Mouse (Mus musculus) MEL-GATA-1-ER (cell line): ENCODE results near the gene Gm3336.
A peak's percentile ranks its signal among the peaks of the same experiment; 100 is the strongest.

ENCODE experiments used
- DNase-seq: peaks from one replicate; pipeline ENCODE4 v3.0.0-alpha.2; 2012; ENCODE audit warnings: low read depth; ENCODE audit errors: extremely low read depth

The Gm3336 gene

DNA sequence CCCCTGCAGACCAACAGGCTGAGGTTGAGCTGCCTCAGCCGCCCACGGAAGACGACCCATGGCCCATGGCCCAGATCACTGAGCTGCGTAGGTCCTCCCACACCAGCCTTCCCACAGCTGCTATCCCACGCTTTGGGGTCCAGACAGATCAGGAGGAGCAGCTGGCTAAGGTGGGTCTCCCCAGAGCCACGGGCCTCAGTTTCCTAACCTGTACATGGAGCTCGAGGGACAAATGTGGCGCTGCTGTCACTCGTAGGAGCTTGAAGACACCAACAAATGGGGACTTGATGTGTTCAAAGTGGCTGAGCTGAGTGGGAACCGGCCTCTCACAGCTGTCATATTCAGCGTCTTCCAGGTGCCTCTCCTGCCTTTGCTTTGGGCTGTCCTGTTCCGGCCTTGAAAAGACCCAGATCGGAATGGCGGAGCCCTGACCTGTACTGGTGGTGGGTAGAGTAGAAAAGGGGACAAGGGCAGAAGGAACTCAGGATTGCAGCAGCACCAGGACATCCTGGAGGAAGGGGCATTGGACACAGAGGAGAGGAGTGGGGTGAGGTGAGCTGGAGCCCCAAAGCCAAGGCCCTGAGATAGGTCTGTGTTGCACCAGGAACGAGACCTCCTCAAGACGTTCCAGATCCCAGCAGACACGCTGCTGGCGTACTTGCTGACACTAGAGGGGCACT is 29.0 kb downstream of the Gm3336 start:
- DNase-seq, result no peak

DNA sequence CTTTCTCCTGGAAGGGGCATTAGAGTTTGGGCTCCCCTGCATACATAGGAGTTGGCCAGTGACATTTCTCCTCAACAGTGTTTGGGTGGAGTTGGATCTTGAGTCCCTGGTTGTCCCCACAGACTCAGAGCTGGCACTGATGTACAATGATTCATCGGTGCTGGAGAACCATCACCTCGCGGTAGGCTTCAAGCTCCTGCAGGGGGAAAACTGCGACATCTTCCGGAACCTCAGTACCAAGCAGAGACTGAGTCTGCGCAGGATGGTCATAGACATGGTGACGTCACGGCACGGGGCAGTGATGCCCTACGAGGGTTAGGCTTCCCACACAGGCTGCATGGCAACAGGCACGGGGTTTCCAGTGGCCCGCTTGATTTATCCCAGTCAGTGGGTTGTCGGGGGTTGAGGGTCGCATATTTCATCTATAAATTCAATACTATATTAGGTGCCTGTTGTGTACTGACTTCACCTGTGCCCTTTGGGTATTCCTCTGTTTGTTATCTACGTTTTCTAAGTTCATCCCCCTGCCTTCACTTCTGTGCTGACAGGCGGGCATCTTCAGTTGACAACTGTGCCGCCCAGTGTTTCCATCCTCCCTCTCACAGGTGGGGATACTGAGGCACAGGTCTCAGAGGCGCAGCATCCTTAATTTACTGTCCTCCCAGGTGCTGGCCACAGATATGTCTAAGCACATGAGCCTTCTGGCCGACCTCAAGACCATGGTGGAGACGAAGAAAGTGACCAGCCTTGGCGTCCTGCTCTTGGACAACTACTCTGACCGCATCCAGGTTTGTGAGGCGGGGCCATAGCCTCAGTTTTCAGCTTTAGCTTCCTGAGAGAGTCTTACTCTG is 30.1 kb downstream of the Gm3336 start:
- DNase-seq, result no peak

DNA sequence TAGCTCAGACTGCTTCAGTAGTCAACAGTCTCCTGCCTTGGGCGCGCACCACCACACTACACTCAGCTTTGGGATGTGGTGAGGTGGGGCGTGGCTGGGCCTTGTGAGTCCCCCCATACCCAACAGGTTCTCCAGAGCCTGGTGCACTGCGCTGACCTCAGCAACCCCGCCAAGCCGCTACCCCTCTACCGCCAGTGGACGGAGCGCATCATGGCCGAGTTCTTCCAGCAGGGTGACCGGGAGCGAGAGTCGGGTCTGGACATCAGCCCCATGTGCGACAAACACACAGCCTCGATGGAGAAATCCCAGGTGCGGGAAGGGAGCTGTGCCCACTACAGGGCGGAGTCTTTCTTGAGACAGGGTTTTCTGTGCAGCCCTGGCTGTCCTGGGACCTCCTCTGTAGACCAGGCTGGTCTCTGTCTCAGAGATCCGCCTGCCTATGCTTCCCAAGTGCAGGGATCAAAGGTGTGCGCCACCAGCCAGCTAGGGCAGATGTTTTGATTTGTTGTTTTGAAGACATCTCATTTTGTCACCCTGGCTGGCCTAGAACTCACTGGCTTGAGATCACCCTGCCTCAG is 30.8 kb downstream of the Gm3336 start:
- DNase-seq, result no peak

DNA sequence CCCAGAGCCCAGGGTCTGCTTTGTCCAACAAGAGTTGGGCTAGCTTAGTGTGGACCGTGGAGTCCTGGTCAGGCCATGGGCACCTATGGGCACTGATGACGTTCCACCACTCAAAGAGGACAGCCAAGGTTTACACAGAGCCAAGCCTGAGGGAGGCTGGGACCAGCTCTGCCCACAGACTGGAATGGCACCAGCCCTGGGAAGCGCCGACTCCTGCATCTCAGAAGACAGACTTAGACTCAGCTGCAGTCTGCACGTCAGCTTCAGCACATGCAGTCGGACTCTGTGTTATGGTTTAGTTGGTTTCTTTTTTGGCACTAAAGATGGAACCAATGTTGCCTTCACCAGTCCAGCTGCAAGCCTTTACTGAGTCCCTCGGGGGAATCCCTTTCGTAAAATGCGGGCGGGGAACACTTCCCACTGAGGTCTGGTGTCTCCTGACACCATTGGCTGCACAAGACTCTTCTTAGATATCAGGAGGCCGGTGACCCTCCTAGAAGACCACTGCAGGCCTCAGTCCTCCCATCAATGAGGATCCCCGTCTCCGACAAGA is 31.9 kb downstream of the Gm3336 start:
- no peak for DNase-seq

- DNase-seq, result no peak
Measured at GRCm38 (mm10) chr8:70752000-70752764, 33.8 kb downstream of the Gm3336 start.

DNA sequence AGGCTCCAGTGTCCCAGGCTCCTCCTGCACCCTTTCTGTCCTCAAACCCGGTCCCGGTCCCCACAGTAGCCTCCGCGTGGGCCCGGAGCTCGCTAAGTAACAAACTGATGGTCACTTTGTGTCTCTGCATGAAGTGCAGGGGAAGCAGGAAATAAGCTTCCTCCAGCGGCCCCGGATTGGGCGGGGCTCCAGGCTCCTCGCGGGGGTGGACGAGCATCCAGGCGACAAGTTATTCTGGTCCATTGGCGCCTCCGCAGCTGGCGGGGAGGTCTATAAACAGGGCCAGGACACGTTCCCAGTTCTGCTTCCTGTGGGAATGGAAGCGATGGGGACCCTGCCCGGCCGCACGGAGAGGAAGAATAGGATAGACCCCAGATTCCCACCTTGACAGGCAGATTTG is 34.8 kb downstream of the Gm3336 start:
- DNase-seq, result peak; percentile 65

- DNase-seq, result peak; percentile 99
Measured at GRCm38 (mm10) chr8:70754043-70754870, 35.9 kb downstream of the Gm3336 start, which contains the start of gene Rab3a. TSS of gene Rab3a (plus strand) at chr8:70754679.

- no peak for DNase-seq
Measured at GRCm38 (mm10) chr8:70754871-70755660, 36.7 kb downstream of the Gm3336 start.

DNA sequence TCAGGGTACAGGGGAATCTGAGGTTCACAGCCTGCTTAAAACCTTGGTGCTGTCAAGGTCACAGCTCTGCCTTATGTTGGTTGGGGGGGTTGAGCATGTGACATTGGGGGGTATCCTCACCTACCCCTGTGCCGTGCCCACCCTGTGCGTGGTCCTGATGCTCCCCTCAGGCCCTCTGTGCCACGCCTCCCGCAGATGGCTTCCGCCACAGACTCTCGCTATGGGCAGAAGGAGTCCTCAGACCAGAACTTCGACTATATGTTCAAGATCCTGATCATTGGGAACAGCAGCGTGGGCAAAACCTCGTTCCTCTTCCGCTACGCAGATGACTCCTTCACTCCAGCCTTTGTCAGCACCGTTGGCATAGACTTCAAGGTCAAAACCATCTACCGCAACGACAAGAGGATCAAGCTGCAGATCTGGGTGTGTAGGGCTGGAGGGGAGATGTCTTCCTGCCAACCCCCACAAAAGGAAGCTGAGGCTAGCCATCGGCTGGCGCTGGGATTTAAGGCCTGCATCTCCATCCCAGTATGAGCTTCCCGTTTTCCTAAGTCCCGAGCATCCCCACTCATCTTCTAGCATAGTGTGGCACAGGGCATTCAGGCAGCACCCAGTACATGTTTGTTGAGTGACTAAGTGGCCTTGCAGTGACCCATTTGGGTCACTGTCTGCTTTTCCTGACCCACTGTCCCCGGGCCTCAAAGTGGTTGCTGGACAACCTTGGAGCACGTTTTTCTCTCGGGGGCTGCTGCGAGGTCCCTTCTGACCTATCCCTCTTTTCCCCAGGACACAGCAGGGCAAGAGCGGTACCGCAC is 37.5 kb downstream of the Gm3336 start:
- DNase-seq, result no peak

- DNase-seq, result no peak
Measured at GRCm38 (mm10) chr8:70756476-70757040, 38.2 kb downstream of the Gm3336 start.

- DNase-seq, result no peak
Measured at GRCm38 (mm10) chr8:70757523-70758307, 39.4 kb downstream of the Gm3336 start.

GRCm38 (mm10) chr8:70758308-70758615 is 39.9 kb downstream of the Gm3336 start:
- no peak for DNase-seq

DNA sequence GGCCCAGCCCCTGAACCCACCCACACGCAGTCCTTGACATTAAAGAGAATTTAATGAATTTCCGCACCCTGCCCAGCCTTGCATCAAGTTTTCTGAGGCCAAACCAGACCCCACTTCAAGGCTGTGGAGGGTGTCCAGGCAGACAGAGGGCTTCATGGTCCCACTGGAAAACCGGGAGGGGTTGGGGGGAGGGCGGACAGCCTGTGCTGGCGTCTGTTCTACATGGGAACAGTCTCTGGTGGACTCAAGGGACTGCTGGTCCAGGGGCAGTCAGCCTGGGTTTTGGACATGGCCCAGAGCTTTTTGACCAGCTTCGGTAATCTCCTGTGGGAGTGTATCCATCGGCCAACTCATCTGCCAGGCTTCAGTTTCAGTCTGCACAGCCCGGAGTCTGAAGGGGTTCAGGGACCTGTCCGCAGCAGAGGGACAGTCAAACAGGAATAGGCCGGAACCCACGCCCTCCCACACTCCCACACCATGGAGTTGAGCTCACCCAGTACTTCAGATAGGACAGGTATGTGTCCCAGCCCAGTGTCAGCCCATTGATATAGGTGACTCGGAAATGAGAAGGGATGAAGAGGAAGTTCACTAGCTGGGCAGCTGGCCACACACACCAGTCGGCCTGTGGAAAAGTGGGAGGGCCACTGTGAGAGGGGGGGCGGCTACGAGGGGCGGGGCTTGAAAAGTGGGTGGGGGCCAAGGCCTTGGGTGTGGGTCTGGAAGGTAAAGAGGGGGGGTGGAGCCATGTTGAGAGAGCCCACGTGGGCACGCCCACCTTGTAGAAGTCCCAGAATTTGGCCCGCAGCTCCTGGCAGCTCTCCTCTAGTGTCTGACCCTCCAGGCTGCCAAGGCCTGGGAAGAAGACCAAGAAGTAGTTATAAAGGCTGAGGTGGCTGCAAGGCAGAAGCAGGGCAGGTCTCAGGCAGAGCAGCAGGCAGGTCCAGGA is 40.5 kb downstream of the Gm3336 start:
- no peak for DNase-seq

- no peak for DNase-seq
Measured at GRCm38 (mm10) chr8:70760350-70760749, 42.0 kb downstream of the Gm3336 start.

- DNase-seq, result peak; percentile 99
Measured at GRCm38 (mm10) chr8:70760775-70761406, 42.5 kb downstream of the Gm3336 start, which contains the start of gene Mpv17l2. TSS of gene Mpv17l2 (minus strand) at chr8:70760946.

GRCm38 (mm10) chr8:70762118-70762517 is 43.8 kb downstream of the Gm3336 start:
- peak; percentile 54 for DNase-seq
